Mouse (Mus musculus) CD8-positive naive resting alpha-beta T cell, adult 57 days (primary cell): ENCODE data around the gene Dnajc9. TPM values are rescaled to one million over a fixed set of nuclear protein-coding genes. Genes with fewer than 3 reads are reported as not detected.

Source experiments
- total RNA-seq: library from RNA; stranded (reverse); gene quantifications from one replicate; pipeline ENCODE4 v1.2.4, GENCODE M21; 2023

The Dnajc9 gene
- total RNA-seq = 83.1 TPM

DNA sequence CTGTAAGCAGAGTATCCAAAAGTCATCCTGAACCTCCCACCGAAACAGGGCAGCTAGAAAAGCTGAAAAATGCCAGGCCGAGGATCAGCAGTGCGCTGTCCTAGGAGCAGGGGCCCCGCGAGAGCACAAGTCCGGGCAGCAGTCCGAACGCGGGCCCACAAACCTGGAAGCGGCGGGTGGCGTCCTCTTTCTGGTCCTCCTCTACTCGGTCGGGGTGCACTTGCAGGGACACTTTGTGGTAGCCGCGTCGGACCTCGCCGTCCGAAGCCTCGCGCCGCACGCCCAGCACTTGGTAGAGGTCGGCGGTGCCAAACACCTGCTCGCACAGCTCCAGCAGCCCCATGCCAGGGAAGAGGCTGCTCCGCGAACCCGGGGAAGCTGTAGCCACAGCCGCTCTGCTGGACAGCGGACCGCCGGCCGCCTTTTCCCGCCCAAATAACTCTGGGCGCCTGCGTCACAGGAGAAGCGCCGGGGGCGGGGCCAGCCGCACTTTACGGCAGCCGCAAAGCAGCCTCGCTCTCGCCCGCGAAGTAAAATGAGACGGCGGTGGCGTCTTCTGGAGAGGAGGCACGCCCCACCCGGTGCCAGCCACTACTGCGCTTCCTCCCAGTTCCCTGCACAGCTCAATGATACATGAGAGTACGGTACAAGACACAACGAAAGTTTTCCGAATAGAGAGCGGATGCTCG, at the start of gene Dnajc9:
Gene Dnajc9 (minus strand): TSS at position 470 of the 689 bp plus-strand sequence.

DNA sequence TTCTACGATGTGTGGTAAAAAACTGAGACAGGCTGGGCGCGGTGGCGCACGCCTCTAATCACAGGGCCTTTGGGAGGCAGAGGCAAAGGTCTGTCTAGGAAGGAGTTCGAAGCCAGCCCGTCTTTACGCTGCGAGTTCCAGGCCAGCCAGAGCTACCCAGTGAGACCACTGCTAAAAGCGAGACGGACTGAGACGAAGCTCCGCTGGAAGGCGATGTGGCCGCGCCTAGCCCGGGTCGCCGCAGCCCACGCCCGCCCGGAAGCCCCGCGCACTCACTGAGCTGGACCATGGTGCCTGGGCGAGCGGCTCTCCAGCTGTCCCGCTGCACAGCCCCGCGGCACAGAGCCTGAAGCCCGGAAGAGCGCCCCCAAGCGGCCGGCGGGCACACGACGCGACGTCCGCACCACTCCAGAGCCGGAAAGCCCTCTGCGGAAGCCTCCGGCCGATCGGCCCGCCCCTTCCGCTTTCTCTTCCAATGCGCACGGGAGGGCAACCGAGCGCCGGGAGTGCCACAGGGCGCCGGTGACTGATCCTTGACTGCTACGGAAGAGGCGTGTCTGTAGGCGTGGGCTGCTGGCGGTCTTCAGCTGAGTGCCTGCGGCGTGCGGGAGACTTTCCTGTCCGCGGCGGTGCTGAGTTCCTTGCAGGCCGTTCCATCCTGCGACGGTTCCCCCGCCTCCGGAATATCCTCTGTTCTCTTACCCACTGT, 4.6 kb upstream of the Dnajc9 start, which contains the start of gene Mrps16:
Gene Mrps16 (minus strand): TSS at position 430 of the 709 bp plus-strand sequence.

GRCm38 (mm10) chr14:20347991-20348541, 40.6 kb downstream of the Dnajc9 start, which contains the start of the genes Ecd and Fam149b:
Gene Ecd (minus strand): TSS chr14:20348121.
Gene Fam149b (plus strand): TSS chr14:20348162.

Other genes with a start within 250 kb of the Dnajc9 start
- gene Kcnk5, start 207.1 kb downstream of the Dnajc9 start, total RNA-seq = 1.7 TPM
- not detected for gene Kcnk16, start 119.7 kb downstream of the Dnajc9 start, total RNA-seq
- 19.0 TPM for gene Nudt13, start 94.2 kb downstream of the Dnajc9 start, total RNA-seq
- gene Ecd, start 40.8 kb downstream of the Dnajc9 start, total RNA-seq = 37.2 TPM
- gene Fam149b, start 40.7 kb downstream of the Dnajc9 start, total RNA-seq = 44.9 TPM
- gene Mrps16, start 4.7 kb upstream of the Dnajc9 start, total RNA-seq = 37.2 TPM
- not detected for gene Cfap70, start 63.3 kb upstream of the Dnajc9 start, total RNA-seq
- 43.8 TPM for gene Anxa7, start 91.2 kb upstream of the Dnajc9 start, total RNA-seq
- gene Mss51, start 108.0 kb upstream of the Dnajc9 start, total RNA-seq = 7.5 TPM
- 98.7 TPM for gene Ppp3cb, start 157.7 kb upstream of the Dnajc9 start, total RNA-seq